Mouse (Mus musculus): ENCODE results near the gene Rerg.

- TF ChIP-seq CTCF (IDR thresholded peaks at IDR 0.05; ENCODE audit: control insufficient read depth, insufficient read depth, low read length) (no peak), POLR2A (IDR thresholded peaks at IDR 0.05; ENCODE audit: borderline replicate concordance, control insufficient read depth, low read depth, low read length) (no peak)
These were observed 29.0 kb downstream of the Rerg start for GRCm38 (mm10) chr6:137141247-137141820.

Measured in bone marrow, adult 2 months (tissue).